Mouse (Mus musculus) liver, embryonic 15.5 days (tissue): Measurements from ENCODE around the gene Ephb1. TPM values are rescaled to one million over a fixed set of nuclear protein-coding genes. Genes with fewer than 3 reads are reported as not detected.

Experiments used
- ATAC-seq: fragments of 200-750 bp; cut with Nextera tagmentation; 2 replicates; pipeline ENCODE4 v1.8.0; 2017; ENCODE audit warnings: moderate number of reproducible peaks, mild to moderate bottlenecking, moderate library complexity; ENCODE audit not compliant: insufficient read depth
- H3K27ac ChIP-seq: fragments of 300-500 bp; sonication (generic); replicated peaks from 2 replicates; pipeline ENCODE4 v1.5.1; 2015; ENCODE audit warnings: mild to moderate bottlenecking, inconsistent platforms
- H3K27me3 ChIP-seq: fragments of 300-500 bp; sonication (generic); 2 replicates; pipeline ENCODE4 v1.6.1; 2015; ENCODE audit warnings: mild to moderate bottlenecking, inconsistent platforms
- H3K36me3 ChIP-seq: fragments of 300-500 bp; sonication (generic); replicated peaks from 2 replicates; pipeline ENCODE4 v1.6.1; 2015; ENCODE audit warnings: moderate library complexity, mild to moderate bottlenecking, inconsistent platforms
- H3K4me1 ChIP-seq: fragments of 300-500 bp; sonication (generic); replicated peaks from 2 replicates; pipeline ENCODE4 v1.6.1; 2015; ENCODE audit warnings: inconsistent platforms
- H3K4me2 ChIP-seq: fragments of 300-500 bp; sonication (generic); 2 replicates; pipeline ENCODE4 v1.6.1; 2015; ENCODE audit warnings: moderate library complexity, mild to moderate bottlenecking, inconsistent platforms
- H3K4me3 ChIP-seq: fragments of 300-500 bp; sonication (generic); replicated peaks from 2 replicates; pipeline ENCODE4 v1.5.1; 2015; ENCODE audit warnings: mild to moderate bottlenecking, inconsistent platforms
- H3K9ac ChIP-seq: fragments of 300-500 bp; sonication (generic); 2 replicates; pipeline ENCODE4 v1.6.1; 2015; ENCODE audit warnings: moderate library complexity, mild to moderate bottlenecking, inconsistent platforms
- H3K9me3 ChIP-seq: fragments of 300-500 bp; sonication (generic); replicated peaks from 2 replicates; pipeline ENCODE4 v1.6.1; 2016; ENCODE audit warnings: inconsistent platforms
- WGBS: fragments of 180-500 bp; shearing (Covaris S2); methylation state at CpG from one replicate; pipeline ENCODE4 v1.1.7; 2015; ENCODE audit warnings: mixed read lengths; ENCODE audit not compliant: insufficient replicate concordance; 5-methylcytosine and 5-hydroxymethylcytosine counted together
- polyA plus RNA-seq: library from polyadenylated mRNA; unstranded; fragments of >200 nt; fragmentation: Nextera tagmentation; extraction: Ambion mirVana; gene quantifications from 2 replicates; pipeline ENCODE4 v1.2.1, GENCODE M21; 2015

The Ephb1 gene
- polyA plus RNA-seq = 0.20 and 0.31 TPM in 2 replicates

DNA sequence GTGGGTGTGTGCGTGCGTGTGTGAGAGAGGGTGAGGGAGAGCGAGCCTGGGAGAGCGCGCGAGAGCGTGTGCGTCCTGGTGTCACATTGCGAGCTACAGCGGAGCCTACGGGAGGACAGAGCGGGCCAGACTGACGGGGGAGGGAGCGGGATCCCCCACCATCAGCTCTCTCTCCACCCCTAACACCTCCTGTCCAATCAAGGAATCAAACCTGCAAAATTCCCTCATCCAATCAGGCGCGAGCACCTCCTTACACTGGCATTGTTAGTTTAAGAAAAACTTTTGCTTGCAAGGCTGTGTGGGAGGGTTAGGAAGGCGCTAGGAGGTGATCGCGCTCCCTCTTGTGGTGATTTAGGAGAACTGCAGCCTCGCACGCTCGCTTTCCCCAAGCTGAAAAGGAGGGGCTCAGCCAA is at the start of gene Ephb1:
Gene Ephb1, minus strand, starts transcription at position 133 of the 413 bp plus-strand sequence.
- Histone ChIP-seq H3K27ac (no peak within 1 kb of the TSS), H3K27me3 (peaks cover 65% of the 10 kb centered on the region), H3K9ac (no peak within 1 kb of the TSS), H3K9me3 (no peaks in the 10 kb centered on the region), H3K4me3 (peak within 1 kb of the TSS; percentile 32), H3K36me3 (no peaks in the 10 kb centered on the region), H3K4me1 (no peaks in the 10 kb centered on the region), H3K4me2 (peak within 1 kb of the TSS; percentile 48)
- 2% methylated on average over 22 of the region's 22 CpGs for WGBS
- ATAC-seq = peak; percentile 22; the same call in 1 of the 2 replicates

GRCm38 (mm10) chr9:102403086-102404021 is 48.9 kb upstream of the Ephb1 start:
- no peak for ATAC-seq
- Histone ChIP-seq H3K4me1 (peaks cover 7% of the 10 kb centered on the region; the same call in 1 of the 2 replicates), H3K36me3 (no peaks in the 10 kb centered on the region), H3K4me2 (no peak overlapping the region), H3K4me3 (no peak overlapping the region), H3K27ac (no peak overlapping the region), H3K9ac (no peak overlapping the region), H3K9me3 (no peaks in the 10 kb centered on the region), H3K27me3 (no peaks in the 10 kb centered on the region)
- 22% methylated on average over 18 of the region's 18 CpGs for WGBS

DNA sequence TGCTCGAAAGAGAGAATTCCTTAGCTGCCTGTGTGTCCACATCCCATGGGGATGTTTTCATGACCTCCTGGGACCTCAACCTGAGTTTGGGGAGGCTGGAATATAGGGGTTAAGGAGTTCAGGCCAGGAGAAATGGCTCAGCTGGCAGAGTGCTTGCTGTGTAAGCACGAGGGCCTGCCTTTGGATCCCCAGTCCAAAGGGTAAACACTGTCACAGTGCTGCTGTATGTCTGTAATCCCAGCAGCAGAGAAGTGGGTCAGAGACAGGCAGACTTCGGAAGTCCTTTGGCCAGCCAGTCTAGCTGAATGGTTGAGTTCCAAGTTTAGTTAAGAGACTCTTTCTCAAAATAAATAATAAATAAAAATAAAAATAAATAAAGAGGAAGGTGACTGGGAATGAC is 48.2 kb upstream of the Ephb1 start:
- no peak overlapping the region for H3K27ac ChIP-seq
- H3K9ac ChIP-seq = no peak overlapping the region
- ATAC-seq = peak; percentile 55
- H3K36me3 ChIP-seq = no peaks in the 10 kb centered on the region
- 37% methylated on average over 3 of the region's 3 CpGs for WGBS
- H3K9me3 ChIP-seq = no peaks in the 10 kb centered on the region
- no peak overlapping the region for H3K4me3 ChIP-seq
- H3K4me2 ChIP-seq = no peak overlapping the region
- H3K4me1 ChIP-seq = peaks cover 7% of the 10 kb centered on the region; the same call in 1 of the 2 replicates
- H3K27me3 ChIP-seq = no peaks in the 10 kb centered on the region

DNA sequence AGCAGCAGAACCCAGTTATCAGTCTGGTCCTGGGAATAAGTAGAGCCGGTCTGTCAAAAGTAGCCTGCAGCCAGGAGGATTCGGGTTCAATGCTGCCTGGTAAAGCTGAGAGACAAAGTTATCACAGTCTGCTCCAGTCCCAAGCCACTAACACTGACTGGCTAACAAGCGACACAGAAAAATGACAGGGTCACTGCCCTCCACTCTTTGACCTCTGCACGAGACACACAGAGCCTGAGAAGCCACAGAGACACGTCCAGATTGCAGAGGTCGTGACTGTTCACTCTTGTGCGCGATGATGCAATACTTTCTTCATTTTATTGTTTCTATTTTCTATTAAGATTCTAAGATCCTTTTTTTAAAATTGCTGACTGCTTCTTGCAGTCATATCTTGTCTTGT is 33.8 kb upstream of the Ephb1 start:
- H3K36me3 ChIP-seq = no peaks in the 10 kb centered on the region
- peak; percentile 49; the same call in 1 of the 2 replicates for ATAC-seq
- no peaks in the 10 kb centered on the region for H3K9me3 ChIP-seq
- H3K4me1 ChIP-seq = no peaks in the 10 kb centered on the region
- 67% methylated on average over 8 of the region's 8 CpGs for WGBS
- H3K27ac ChIP-seq = no peak overlapping the region
- no peak overlapping the region for H3K9ac ChIP-seq
- H3K27me3 ChIP-seq = no peaks in the 10 kb centered on the region
- no peak overlapping the region for H3K4me3 ChIP-seq
- H3K4me2 ChIP-seq = no peak overlapping the region

DNA sequence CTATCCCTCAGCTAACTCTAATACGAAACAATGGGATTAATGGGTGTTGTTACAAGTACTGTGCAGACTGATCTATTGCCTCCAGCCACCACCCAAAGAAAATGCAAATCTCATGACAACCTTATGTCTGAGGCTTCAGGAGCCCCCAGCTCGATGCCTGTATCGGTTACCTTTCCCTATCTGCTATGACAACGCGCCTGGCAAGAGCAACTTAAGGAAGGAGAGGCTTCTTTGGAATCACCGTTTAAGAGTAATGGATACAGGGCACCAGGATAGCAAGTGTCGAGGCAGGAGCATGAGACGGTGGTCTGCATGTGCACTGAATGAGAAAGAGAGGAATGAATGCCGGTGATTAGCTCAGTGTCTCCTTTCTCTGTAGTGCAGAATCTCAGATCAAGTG is 32.3 kb upstream of the Ephb1 start:
- 70% methylated on average over 9 of the region's 9 CpGs for WGBS
- H3K27ac ChIP-seq = no peak overlapping the region
- H3K27me3 ChIP-seq = no peaks in the 10 kb centered on the region
- H3K4me1 ChIP-seq = no peaks in the 10 kb centered on the region
- no peak for ATAC-seq
- H3K9me3 ChIP-seq = no peaks in the 10 kb centered on the region
- H3K36me3 ChIP-seq = no peaks in the 10 kb centered on the region
- H3K4me2 ChIP-seq = no peak overlapping the region
- H3K4me3 ChIP-seq = no peak overlapping the region
- H3K9ac ChIP-seq = no peak overlapping the region

DNA sequence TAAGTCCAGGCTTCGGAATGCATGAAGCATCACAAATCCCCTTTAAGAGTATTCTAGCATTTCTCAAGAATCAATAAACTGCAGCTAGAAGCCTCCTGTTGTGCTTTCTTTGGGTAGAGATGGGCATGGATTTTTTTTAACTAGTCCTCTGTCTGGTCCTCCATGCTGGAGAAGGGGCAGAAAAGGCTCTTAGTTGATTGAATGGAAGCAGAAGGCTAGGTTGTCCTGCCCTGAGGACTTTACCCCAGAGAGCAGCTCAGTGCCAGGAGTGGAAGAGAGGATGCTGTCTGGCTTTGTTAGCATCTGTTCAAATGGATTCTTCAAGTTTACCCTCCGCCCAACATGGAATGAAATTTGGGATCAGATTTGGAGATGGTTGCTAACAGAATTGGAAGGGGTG is 25.7 kb upstream of the Ephb1 start:
- Histone ChIP-seq H3K4me1 (no peaks in the 10 kb centered on the region), H3K4me3 (no peak overlapping the region), H3K27ac (no peak overlapping the region), H3K9ac (no peak overlapping the region), H3K27me3 (no peaks in the 10 kb centered on the region), H3K36me3 (no peaks in the 10 kb centered on the region), H3K4me2 (no peak overlapping the region), H3K9me3 (no peaks in the 10 kb centered on the region)
- 62% methylated on average over 2 of the region's 2 CpGs for WGBS
- ATAC-seq = no peak

GRCm38 (mm10) chr9:102374661-102375060 is 20.2 kb upstream of the Ephb1 start:
- Histone ChIP-seq H3K9ac (no peak overlapping the region), H3K9me3 (no peaks in the 10 kb centered on the region), H3K36me3 (no peaks in the 10 kb centered on the region), H3K4me2 (no peak overlapping the region), H3K27me3 (no peaks in the 10 kb centered on the region), H3K4me3 (no peak overlapping the region), H3K4me1 (no peaks in the 10 kb centered on the region), H3K27ac (no peak overlapping the region)
- WGBS = 77% methylated on average over 5 of the region's 5 CpGs
- ATAC-seq = no peak

GRCm38 (mm10) chr9:102373886-102374285 is 19.4 kb upstream of the Ephb1 start:
- Histone ChIP-seq H3K4me1 (no peaks in the 10 kb centered on the region), H3K9me3 (no peaks in the 10 kb centered on the region), H3K4me2 (no peak overlapping the region), H3K4me3 (no peak overlapping the region), H3K27ac (no peak overlapping the region), H3K9ac (no peak overlapping the region), H3K36me3 (no peaks in the 10 kb centered on the region), H3K27me3 (no peaks in the 10 kb centered on the region)
- ATAC-seq = no peak
- 74% methylated on average over 5 of the region's 5 CpGs for WGBS

DNA sequence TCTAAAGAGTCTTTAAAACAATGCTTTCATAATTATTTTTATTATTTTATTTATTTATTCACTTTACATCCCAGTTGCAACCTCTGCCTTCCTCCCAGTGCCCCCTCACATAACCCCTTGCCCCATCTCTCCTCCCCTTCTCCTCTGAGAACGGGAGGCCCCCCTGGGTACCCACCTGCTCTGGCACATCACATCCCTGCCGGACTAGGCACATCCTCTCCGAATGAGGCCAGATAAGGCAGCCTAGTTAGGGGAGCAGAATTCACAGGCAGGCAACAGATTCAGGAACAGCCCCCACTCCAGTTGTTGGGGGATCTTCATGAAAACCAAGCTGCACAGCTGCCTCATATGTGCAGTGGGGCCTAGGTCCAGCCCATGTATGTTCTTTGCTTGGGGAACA is 17.4 kb upstream of the Ephb1 start:
- H3K27ac ChIP-seq = no peak overlapping the region
- no peaks in the 10 kb centered on the region for H3K9me3 ChIP-seq
- ATAC-seq = no peak
- 62% methylated on average over 3 of the region's 3 CpGs for WGBS
- H3K27me3 ChIP-seq = no peaks in the 10 kb centered on the region
- H3K4me3 ChIP-seq = no peak overlapping the region
- H3K9ac ChIP-seq = no peak overlapping the region
- H3K4me2 ChIP-seq = no peak overlapping the region
- no peaks in the 10 kb centered on the region for H3K36me3 ChIP-seq
- no peaks in the 10 kb centered on the region for H3K4me1 ChIP-seq

- 41% methylated on average over 14 of the region's 14 CpGs for WGBS
- Histone ChIP-seq H3K27ac (no peak overlapping the region), H3K4me3 (no peak overlapping the region), H3K4me1 (no peaks in the 10 kb centered on the region), H3K9ac (no peak overlapping the region), H3K36me3 (no peaks in the 10 kb centered on the region), H3K4me2 (no peak overlapping the region), H3K9me3 (no peaks in the 10 kb centered on the region), H3K27me3 (no peaks in the 10 kb centered on the region)
- ATAC-seq = no peak
Observed at GRCm38 (mm10) chr9:102371036-102371770, 16.7 kb upstream of the Ephb1 start.

DNA sequence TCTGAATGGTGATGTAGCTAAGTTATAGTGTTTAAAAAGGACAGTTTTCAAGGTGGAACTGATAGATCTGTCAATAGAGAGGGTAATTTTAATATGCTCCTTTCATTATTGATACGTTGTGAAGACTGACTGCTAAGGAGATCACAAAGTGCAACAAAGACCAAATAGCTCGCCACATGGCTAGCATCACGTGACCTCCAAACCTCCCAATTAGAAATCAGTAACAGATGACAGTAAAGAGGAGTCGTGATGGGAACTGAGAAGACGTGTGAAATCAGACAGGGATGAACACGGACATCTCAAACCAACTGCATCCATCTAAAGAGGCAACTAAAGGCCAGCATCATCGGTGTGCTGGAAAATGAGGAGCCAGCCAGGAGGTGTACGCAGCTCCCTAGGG is 15.6 kb upstream of the Ephb1 start:
- H3K27me3 ChIP-seq = no peaks in the 10 kb centered on the region
- H3K4me2 ChIP-seq = no peak overlapping the region
- H3K4me3 ChIP-seq = no peak overlapping the region
- H3K36me3 ChIP-seq = no peaks in the 10 kb centered on the region
- H3K4me1 ChIP-seq = no peaks in the 10 kb centered on the region
- ATAC-seq = no peak
- H3K27ac ChIP-seq = no peak overlapping the region
- WGBS = 60% methylated on average over 8 of the region's 8 CpGs
- H3K9me3 ChIP-seq = no peaks in the 10 kb centered on the region
- H3K9ac ChIP-seq = no peak overlapping the region
